Mouse (Mus musculus) left cerebral cortex, adult 11 months (tissue): ENCODE measurements around the gene Hpcal1.

ENCODE experiments used
- DNase-seq: peaks from one replicate; pipeline ENCODE4 v3.0.0; 2022; ENCODE audit warnings: low spot score

The Hpcal1 gene

GRCm38 (mm10) chr12:17715720-17716478, 25.2 kb downstream of the Hpcal1 start:
- no peak for DNase-seq

- no peak for DNase-seq
Measured at GRCm38 (mm10) chr12:17717257-17717656, 26.6 kb downstream of the Hpcal1 start.

GRCm38 (mm10) chr12:17718146-17718545, 27.5 kb downstream of the Hpcal1 start:
- DNase-seq: no peak

GRCm38 (mm10) chr12:17721058-17721457, 30.4 kb downstream of the Hpcal1 start:
- peak; percentile 37 for DNase-seq

GRCm38 (mm10) chr12:17722452-17723181, 32.0 kb downstream of the Hpcal1 start:
- DNase-seq: no peak

GRCm38 (mm10) chr12:17723182-17723570, 32.5 kb downstream of the Hpcal1 start:
- no peak for DNase-seq

- DNase-seq: no peak
Measured at GRCm38 (mm10) chr12:17723999-17724398, 33.3 kb downstream of the Hpcal1 start.

GRCm38 (mm10) chr12:17724412-17725090, 33.9 kb downstream of the Hpcal1 start:
- no peak for DNase-seq

GRCm38 (mm10) chr12:17725592-17725991, 34.9 kb downstream of the Hpcal1 start:
- no peak for DNase-seq

- no peak for DNase-seq
Measured at GRCm38 (mm10) chr12:17726576-17727320, 36.1 kb downstream of the Hpcal1 start.

- no peak for DNase-seq
Measured at GRCm38 (mm10) chr12:17727676-17728339, 37.2 kb downstream of the Hpcal1 start.

GRCm38 (mm10) chr12:17729211-17729900, 38.7 kb downstream of the Hpcal1 start:
- DNase-seq: no peak

GRCm38 (mm10) chr12:17732006-17732405, 41.4 kb downstream of the Hpcal1 start:
- no peak for DNase-seq

GRCm38 (mm10) chr12:17732546-17732945, 41.9 kb downstream of the Hpcal1 start:
- no peak for DNase-seq

GRCm38 (mm10) chr12:17733114-17733904, 42.7 kb downstream of the Hpcal1 start:
- DNase-seq: no peak

- no peak for DNase-seq
Measured at GRCm38 (mm10) chr12:17736396-17736795, 45.7 kb downstream of the Hpcal1 start.

GRCm38 (mm10) chr12:17736859-17737577, 46.4 kb downstream of the Hpcal1 start:
- no peak for DNase-seq

GRCm38 (mm10) chr12:17737808-17738207, 47.2 kb downstream of the Hpcal1 start:
- no peak for DNase-seq

GRCm38 (mm10) chr12:17738473-17738872, 47.8 kb downstream of the Hpcal1 start:
- no peak for DNase-seq
